Mouse (Mus musculus) Patski (cell line): ENCODE results near the gene Cmas. TPM values are rescaled to one million over a fixed set of nuclear protein-coding genes. Genes with fewer than 3 reads are reported as not detected.

Source experiments
- ATAC-seq: fragments of 100-300 bp; one replicate; pipeline ENCODE4 v1.8.0; 2021
- CTCF ChIA-PET: fragments of 350-600 bp; sonication (Branson Sonifier 250); formaldehyde crosslinking; loops from one replicate; lab custom pipeline; 2022; ENCODE audit warnings: inconsistent platforms; lab: Charles Lee
- POLR2A ChIA-PET: fragments of 350-600 bp; sonication (Branson Sonifier 250); formaldehyde crosslinking; loops from one replicate; lab custom pipeline; 2022; ENCODE audit warnings: antibody characterized with exemption, inconsistent platforms; lab: Charles Lee
- DNase-seq: peaks from one replicate; pipeline ENCODE4 v3.0.0-alpha.2; 2011; ENCODE audit warnings: low read depth, low spot score
- H3K27me3 ChIP-seq: fragments of 371-371 bp; one replicate; pipeline ENCODE4 v1.5.1; 2021
- CTCF ChIP-seq: fragments of 100-300 bp; IDR thresholded peaks from one replicate; pipeline ENCODE4 v1.5.1; 2021
- in situ Hi-C: fragments of 300-500 bp; cut with MboI; formaldehyde crosslinking; loops from 3 replicates; pipeline ENCODE4 v1.11.1; 2018; ENCODE audit warnings: low pct_unique_long_range_greater_than_20kb, mixed read lengths
- polyA plus RNA-seq: library from polyadenylated mRNA; unstranded; gene quantifications from one replicate; pipeline ENCODE4 v1.2.3, GENCODE M21; 2021

The Cmas gene
- polyA plus RNA-seq, 1 experiment from 2014 or later: 42.5 TPM

DNA sequence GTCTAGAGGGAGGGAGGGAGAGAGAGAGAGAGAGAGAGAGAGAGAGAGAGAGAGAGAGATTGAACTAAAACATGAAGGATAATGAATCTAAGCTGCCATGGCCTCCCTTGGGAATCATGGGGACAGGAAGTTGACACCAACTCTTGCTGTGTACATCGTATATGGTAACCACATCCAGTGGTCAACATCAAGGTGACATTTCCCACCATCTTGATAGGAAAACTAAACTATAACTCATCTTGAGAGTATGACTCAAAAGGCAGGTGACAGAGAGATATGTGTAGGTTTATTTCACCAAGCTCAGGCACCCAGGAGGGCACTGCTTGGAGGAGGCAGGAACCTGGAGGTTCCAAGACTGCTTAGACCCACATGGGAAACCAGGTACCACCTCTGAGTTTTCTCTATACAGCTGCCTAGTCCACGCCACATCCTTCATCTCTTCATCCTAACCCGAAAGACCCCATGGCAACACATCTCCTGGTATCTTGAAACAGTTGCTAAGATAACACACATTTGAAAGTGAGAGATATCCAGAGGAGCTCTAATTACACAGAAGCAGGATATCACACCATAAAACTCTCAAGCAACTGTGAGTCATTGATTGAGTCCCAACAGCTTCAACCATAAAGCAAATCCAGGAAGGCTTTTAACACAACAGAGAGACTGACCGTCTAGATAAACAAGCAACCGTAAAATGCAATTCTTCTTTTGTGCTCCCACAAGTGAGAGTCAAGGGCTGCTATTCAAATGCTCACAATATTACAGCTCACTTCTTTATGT lies 66.7 kb downstream of the Cmas start:
- no peak for ATAC-seq
- no peak for DNase-seq
- in situ Hi-C loops: no loop called here
- no peaks in the 10 kb centered on the region for H3K27me3 ChIP-seq
- no peak for TF ChIP-seq CTCF
- POLR2A ChIA-PET: no interaction called here
- CTCF ChIA-PET: no interaction called here

Other genes with a start within 250 kb of the Cmas start
- 1,843 TPM for gene Ldhb, start 248.7 kb upstream of the Cmas start, polyA plus RNA-seq
- gene Kcnj8, start 185.1 kb upstream of the Cmas start, polyA plus RNA-seq: not detected
- not detected for gene Abcc9, start 54.4 kb upstream of the Cmas start, polyA plus RNA-seq
- gene Sult6b2, start 47.8 kb downstream of the Cmas start, polyA plus RNA-seq: 0.04 TPM
- gene St8sia1, start 207.8 kb downstream of the Cmas start, polyA plus RNA-seq: 0.65 TPM